Mouse (Mus musculus): ENCODE measurements around the gene Ybx3. TPM values are rescaled to one million over a fixed set of nuclear protein-coding genes. Genes with fewer than 3 reads are reported as not detected.

The Ybx3 gene
- polyA plus RNA-seq, 1 experiment from 2014 or later, result 38.8 TPM

- DNase-seq (ENCODE audit: low spot score) (no peak), ATAC-seq (ENCODE audit: low FRiP score) (no peak)
- no peaks in the 10 kb centered on the region for H3K9me3 ChIP-seq (ENCODE audit: control insufficient read depth, low read length)
- WGBS, result 89% methylated on average over 13 of the region's 13 CpGs
- H3K4me2 ChIP-seq (replicated peaks; ENCODE audit: low read depth, low read length), result no peak overlapping the region
- H3K4me1 ChIP-seq (replicated peaks; ENCODE audit: control insufficient read depth, insufficient read depth, low read length), result no peaks in the 10 kb centered on the region
- no peak overlapping the region for H3K4me3 ChIP-seq (ENCODE audit: low read depth, low read length)
- no peak overlapping the region for H3K9ac ChIP-seq (ENCODE audit: low read depth, low read length)
- H3K27ac ChIP-seq (ENCODE audit: low read depth, low read length), result no peak overlapping the region
- no peaks in the 10 kb centered on the region for H3K36me3 ChIP-seq (ENCODE audit: control insufficient read depth, insufficient read depth, low read length)
- H3K27me3 ChIP-seq (ENCODE audit: control insufficient read depth, insufficient read depth, low read length), result no peaks in the 10 kb centered on the region
Observed at GRCm38 (mm10) chr6:131374594-131375340, 13.5 kb downstream of the Ybx3 start.

DNA sequence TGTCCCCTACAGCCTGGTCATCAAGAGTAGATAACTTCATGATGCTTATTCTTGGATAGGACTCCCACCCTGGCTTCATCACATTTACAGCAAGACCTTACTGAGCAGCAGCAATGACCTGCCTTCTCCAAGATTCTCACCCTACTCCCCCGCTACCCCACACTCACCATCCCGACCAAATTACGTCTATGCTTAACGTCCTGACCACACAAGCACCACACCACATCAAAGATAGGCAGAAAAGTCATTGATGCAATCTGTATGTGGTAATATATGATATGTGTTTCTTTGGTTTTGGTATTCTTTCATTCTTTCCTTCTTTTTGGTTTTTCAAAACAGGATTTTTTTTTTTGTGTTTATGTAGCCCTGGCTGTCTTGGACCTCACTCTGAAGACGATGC lies 15.1 kb downstream of the Ybx3 start:
- Histone ChIP-seq H3K27me3 (ENCODE audit: control insufficient read depth, insufficient read depth, low read length) (no peaks in the 10 kb centered on the region), H3K4me3 (ENCODE audit: low read depth, low read length) (no peak overlapping the region), H3K36me3 (ENCODE audit: control insufficient read depth, insufficient read depth, low read length) (no peaks in the 10 kb centered on the region), H3K27ac (ENCODE audit: low read depth, low read length) (no peak overlapping the region), H3K9me3 (ENCODE audit: control insufficient read depth, low read length) (no peaks in the 10 kb centered on the region), H3K4me1 (replicated peaks; ENCODE audit: control insufficient read depth, insufficient read depth, low read length) (no peaks in the 10 kb centered on the region), H3K4me2 (replicated peaks; ENCODE audit: low read depth, low read length) (no peak overlapping the region), H3K9ac (ENCODE audit: low read depth, low read length) (no peak overlapping the region)
- DNase-seq (ENCODE audit: low spot score) (no peak), ATAC-seq (ENCODE audit: low FRiP score) (no peak)
- 95% methylated on average over 5 of the region's 5 CpGs for WGBS

GRCm38 (mm10) chr6:131370767-131371166 lies 17.5 kb downstream of the Ybx3 start:
- no peak overlapping the region for H3K27ac ChIP-seq (ENCODE audit: low read depth, low read length)
- H3K9ac ChIP-seq (ENCODE audit: low read depth, low read length), result no peak overlapping the region
- no peaks in the 10 kb centered on the region for H3K4me1 ChIP-seq (replicated peaks; ENCODE audit: control insufficient read depth, insufficient read depth, low read length)
- H3K27me3 ChIP-seq (ENCODE audit: control insufficient read depth, insufficient read depth, low read length), result no peaks in the 10 kb centered on the region
- no peaks in the 10 kb centered on the region for H3K9me3 ChIP-seq (ENCODE audit: control insufficient read depth, low read length)
- 91% methylated on average over 5 of the region's 5 CpGs for WGBS
- H3K36me3 ChIP-seq (ENCODE audit: control insufficient read depth, insufficient read depth, low read length), result no peaks in the 10 kb centered on the region
- no peak overlapping the region for H3K4me3 ChIP-seq (ENCODE audit: low read depth, low read length)
- DNase-seq (ENCODE audit: low spot score) (no peak), ATAC-seq (ENCODE audit: low FRiP score) (no peak)
- no peak overlapping the region for H3K4me2 ChIP-seq (replicated peaks; ENCODE audit: low read depth, low read length)

GRCm38 (mm10) chr6:131369866-131370616 lies 18.2 kb downstream of the Ybx3 start:
- WGBS, result 79% methylated on average over 8 of the region's 8 CpGs
- Histone ChIP-seq H3K27me3 (ENCODE audit: control insufficient read depth, insufficient read depth, low read length) (no peaks in the 10 kb centered on the region), H3K4me1 (replicated peaks; ENCODE audit: control insufficient read depth, insufficient read depth, low read length) (no peaks in the 10 kb centered on the region), H3K27ac (ENCODE audit: low read depth, low read length) (no peak overlapping the region), H3K4me2 (replicated peaks; ENCODE audit: low read depth, low read length) (no peak overlapping the region), H3K36me3 (ENCODE audit: control insufficient read depth, insufficient read depth, low read length) (no peaks in the 10 kb centered on the region), H3K9ac (ENCODE audit: low read depth, low read length) (no peak overlapping the region), H3K9me3 (ENCODE audit: control insufficient read depth, low read length) (no peaks in the 10 kb centered on the region), H3K4me3 (ENCODE audit: low read depth, low read length) (no peak overlapping the region)
- no peak for ATAC-seq (ENCODE audit: low FRiP score)
- no peak for DNase-seq (ENCODE audit: low spot score)

DNA sequence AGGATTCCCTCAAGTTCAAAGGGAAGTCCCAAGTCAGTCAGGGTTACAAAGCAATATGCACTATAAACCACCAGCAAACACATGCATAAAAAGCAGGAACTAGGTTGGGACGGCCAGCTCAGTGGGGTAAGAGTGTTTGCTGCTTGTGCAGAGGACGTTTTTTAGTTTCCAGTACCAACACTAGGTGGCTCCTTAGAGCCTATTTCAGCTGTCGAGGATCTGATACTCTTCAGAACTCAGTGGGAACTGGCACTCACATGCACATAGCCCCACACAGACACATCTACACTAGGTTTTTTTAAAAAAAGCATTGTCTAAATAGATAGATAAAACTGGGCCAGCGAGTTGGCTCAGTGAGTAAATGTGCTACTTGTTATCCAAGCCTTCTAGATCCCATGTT lies 21.2 kb downstream of the Ybx3 start:
- 52% methylated on average over 4 of the region's 4 CpGs for WGBS

GRCm38 (mm10) chr6:131364353-131364752 lies 23.9 kb downstream of the Ybx3 start:
- no peaks in the 10 kb centered on the region for H3K27me3 ChIP-seq (ENCODE audit: control insufficient read depth, insufficient read depth, low read length)
- H3K9ac ChIP-seq (ENCODE audit: low read depth, low read length), result no peak overlapping the region
- H3K27ac ChIP-seq (ENCODE audit: low read depth, low read length), result no peak overlapping the region
- H3K36me3 ChIP-seq (ENCODE audit: control insufficient read depth, insufficient read depth, low read length), result no peaks in the 10 kb centered on the region
- no peaks in the 10 kb centered on the region for H3K4me1 ChIP-seq (replicated peaks; ENCODE audit: control insufficient read depth, insufficient read depth, low read length)
- no peak overlapping the region for H3K4me2 ChIP-seq (replicated peaks; ENCODE audit: low read depth, low read length)
- DNase-seq (ENCODE audit: low spot score), result no peak
- no peak for ATAC-seq (ENCODE audit: low FRiP score)
- WGBS, result 91% methylated on average over 2 of the region's 2 CpGs
- H3K4me3 ChIP-seq (ENCODE audit: low read depth, low read length), result no peak overlapping the region
- H3K9me3 ChIP-seq (ENCODE audit: control insufficient read depth, low read length), result no peaks in the 10 kb centered on the region

More for the DNA sequence above, 21.2 kb downstream of the Ybx3 start:
- no peak overlapping the region for H3K4me2 ChIP-seq (replicated peaks; ENCODE audit: low read depth, low read length)
- no peak overlapping the region for H3K27ac ChIP-seq (ENCODE audit: low read depth, low read length)
- DNase-seq (ENCODE audit: low spot score) (no peak), ATAC-seq (ENCODE audit: low FRiP score) (0 out of 2 replicates have a peak, but pooled peaks have one; percentile 27)
- H3K27me3 ChIP-seq (ENCODE audit: control insufficient read depth, insufficient read depth, low read length), result no peaks in the 10 kb centered on the region
- no peaks in the 10 kb centered on the region for H3K36me3 ChIP-seq (ENCODE audit: control insufficient read depth, insufficient read depth, low read length)
- no peaks in the 10 kb centered on the region for H3K4me1 ChIP-seq (replicated peaks; ENCODE audit: control insufficient read depth, insufficient read depth, low read length)
- no peak overlapping the region for H3K9ac ChIP-seq (ENCODE audit: low read depth, low read length)
- no peak overlapping the region for H3K4me3 ChIP-seq (ENCODE audit: low read depth, low read length)
- H3K9me3 ChIP-seq (ENCODE audit: control insufficient read depth, low read length), result no peaks in the 10 kb centered on the region

GRCm38 (mm10) chr6:131362987-131363765 lies 25.1 kb downstream of the Ybx3 start:
- Histone ChIP-seq H3K36me3 (ENCODE audit: control insufficient read depth, insufficient read depth, low read length) (no peaks in the 10 kb centered on the region), H3K9ac (ENCODE audit: low read depth, low read length) (no peak overlapping the region), H3K4me1 (replicated peaks; ENCODE audit: control insufficient read depth, insufficient read depth, low read length) (no peaks in the 10 kb centered on the region), H3K27ac (ENCODE audit: low read depth, low read length) (no peak overlapping the region), H3K4me3 (ENCODE audit: low read depth, low read length) (no peak overlapping the region), H3K27me3 (ENCODE audit: control insufficient read depth, insufficient read depth, low read length) (no peaks in the 10 kb centered on the region), H3K9me3 (ENCODE audit: control insufficient read depth, low read length) (no peaks in the 10 kb centered on the region), H3K4me2 (replicated peaks; ENCODE audit: low read depth, low read length) (no peak overlapping the region)
- no peak for ATAC-seq (ENCODE audit: low FRiP score)
- 90% methylated on average over 7 of the region's 7 CpGs for WGBS
- no peak for DNase-seq (ENCODE audit: low spot score)

GRCm38 (mm10) chr6:131360693-131361092 lies 27.6 kb downstream of the Ybx3 start:
- ATAC-seq (ENCODE audit: low FRiP score) (peak; percentile 33; the same call in 1 of the 2 replicates), DNase-seq (ENCODE audit: low spot score) (no peak)
- no peaks in the 10 kb centered on the region for H3K9me3 ChIP-seq (ENCODE audit: control insufficient read depth, low read length)
- no peaks in the 10 kb centered on the region for H3K36me3 ChIP-seq (ENCODE audit: control insufficient read depth, insufficient read depth, low read length)
- H3K27me3 ChIP-seq (ENCODE audit: control insufficient read depth, insufficient read depth, low read length), result no peaks in the 10 kb centered on the region
- no peak overlapping the region for H3K4me2 ChIP-seq (replicated peaks; ENCODE audit: low read depth, low read length)
- WGBS, result 75% methylated on average over 5 of the region's 5 CpGs
- no peak overlapping the region for H3K9ac ChIP-seq (ENCODE audit: low read depth, low read length)
- no peak overlapping the region for H3K4me3 ChIP-seq (ENCODE audit: low read depth, low read length)
- no peaks in the 10 kb centered on the region for H3K4me1 ChIP-seq (replicated peaks; ENCODE audit: control insufficient read depth, insufficient read depth, low read length)
- no peak overlapping the region for H3K27ac ChIP-seq (ENCODE audit: low read depth, low read length)

Data from hindbrain, embryonic 11.5 days (tissue).